8 mouse cellular contexts compared by ENCODE assay signal in genomic region chr7:19403731-19404296, GRCm38 (mm10). TPM values are rescaled to one million over a fixed set of nuclear protein-coding genes. Genes with fewer than 3 reads are reported as not detected.
DNase-seq lines count a peak whose midpoint lies in the region; ATAC-seq and TF ChIP-seq lines count a peak whose summit lies in the region.

Gene Klc3 (minus strand): TSS chr7:19404104.

- peak; percentile 70 to 78 for DNase-seq in urinary bladder, adult 18-20 months (ENCODE audit: low spot score in 2 of 2)
- DNase-seq in urinary bladder, postnatal 10 days (ENCODE audit: low spot score) = no peak
- peak; percentile 86 for DNase-seq in kidney, adult 11 months
- peak; percentile 81 for DNase-seq in lung, embryonic 14.5 days
- peak; percentile 69 for DNase-seq in urinary bladder, adult 2 months (ENCODE audit: low spot score)
- DNase-seq in gastrocnemius, postnatal 25 days = no peak

- peak within 1 kb of the TSS; percentile 55 for H3K4me3 ChIP-seq in forebrain, embryonic 12.5 days (replicated peaks)
- peak within 1 kb of the TSS; percentile 59 for H3K4me3 ChIP-seq in lung, embryonic 14.5 days (ENCODE audit: low read depth, low read length)
- H3K4me3 ChIP-seq in olfactory bulb, adult 2 months (ENCODE audit: insufficient read depth, low read depth, low read length) = peak within 1 kb of the TSS; percentile 25

- TF ChIP-seq CTCF in lung, embryonic 14.5 days (IDR thresholded peaks at IDR 0.05; ENCODE audit: low read depth) = no peak
- TF ChIP-seq CTCF in olfactory bulb, adult 2 months (IDR thresholded peaks at IDR 0.05; ENCODE audit: insufficient read depth, low read depth, low read length) = no peak

- H3K9me3 ChIP-seq in forebrain, embryonic 12.5 days = peaks cover 4% of the 10 kb centered on the region; the same call in 1 of the 2 replicates
- H3K9me3 ChIP-seq in lung, embryonic 14.5 days (ENCODE audit: low read depth, low read length) = peaks cover 4% of the 10 kb centered on the region; the same call in 1 of the 2 replicates

- no peak within 1 kb of the TSS for H3K27ac ChIP-seq in forebrain, embryonic 12.5 days
- H3K27ac ChIP-seq in lung, embryonic 14.5 days (ENCODE audit: low read depth) = no peak within 1 kb of the TSS
- H3K27ac ChIP-seq in olfactory bulb, adult 2 months (ENCODE audit: insufficient read depth, low read depth, low read length) = no peak within 1 kb of the TSS

- ATAC-seq in forebrain, embryonic 12.5 days (ENCODE audit: low FRiP score) = peak; percentile 39
- peak; percentile 54 for ATAC-seq in lung, embryonic 14.5 days (ENCODE audit: insufficient read depth)

- H3K9ac ChIP-seq in forebrain, embryonic 12.5 days = peak within 1 kb of the TSS; percentile 53
- H3K9ac ChIP-seq in lung, embryonic 14.5 days = peak within 1 kb of the TSS; percentile 49

- TF ChIP-seq POLR2A in olfactory bulb, adult 2 months (IDR thresholded peaks at IDR 0.05; ENCODE audit: insufficient read depth, low read depth, low read length) = no peak

- peaks cover 25% of the 10 kb centered on the region for H3K4me1 ChIP-seq in forebrain, embryonic 12.5 days
- no peaks in the 10 kb centered on the region for H3K4me1 ChIP-seq in lung, embryonic 14.5 days (ENCODE audit: insufficient read depth)
- peaks cover 12% of the 10 kb centered on the region for H3K4me1 ChIP-seq in olfactory bulb, adult 2 months (ENCODE audit: control insufficient read depth, insufficient read depth, low read length)

- under 1% methylated on average over 62 of the region's 62 CpGs for WGBS in forebrain, embryonic 12.5 days
- WGBS in lung, embryonic 14.5 days = under 1% methylated on average over 62 of the region's 62 CpGs
- WGBS in olfactory bulb, adult 2 months = 2% methylated on average over 62 of the region's 62 CpGs

- H3K27me3 ChIP-seq in forebrain, embryonic 12.5 days = peaks cover 81% of the 10 kb centered on the region
- H3K27me3 ChIP-seq in lung, embryonic 14.5 days (ENCODE audit: insufficient read depth, low read length) = peaks cover 38% of the 10 kb centered on the region

- H3K36me3 ChIP-seq in forebrain, embryonic 12.5 days (replicated peaks) = no peaks in the 10 kb centered on the region
- no peaks in the 10 kb centered on the region for H3K36me3 ChIP-seq in lung, embryonic 14.5 days (ENCODE audit: insufficient read depth)

- peak within 1 kb of the TSS; percentile 89 for H3K4me2 ChIP-seq in forebrain, embryonic 12.5 days
- H3K4me2 ChIP-seq in lung, embryonic 14.5 days = peak within 1 kb of the TSS; percentile 96

RNA-seq across cellular contexts. Expression of gene Klc3, which starts in this region (rescaled TPM):
- polyA plus RNA-seq in forebrain, embryonic 12.5 days (2016; fragmentation: Nextera tagmentation; extraction: Ambion mirVana) = 2.8 and 5.4 TPM in 2 replicates
- 6.5 and 7.5 TPM in 2 replicates for polyA plus RNA-seq in lung, embryonic 14.5 days (2014; fragmentation: Nextera tagmentation; extraction: Ambion mirVana)
- polyA plus RNA-seq in olfactory bulb, adult 2 months (2012; ENCODE audit: insufficient read depth, insufficient read length, low replicate concordance, missing spikeins) = not detected in 2 replicates
- polyA plus RNA-seq in urinary bladder, adult 2 months (2012; rRNA removed) = 6.5 and 7.9 TPM in 2 replicates
- under 1 TPM in 1 of 2 experiments, not detected in 1; 0.43 TPM for total RNA-seq in gastrocnemius, postnatal 25 days (2021)

Comparison
In these comparisons a context has a peak if more than half of its experiments do, and no peak if none do; other contexts are left out.
1. DNase-seq: peak in urinary bladder, adult 18-20 months (2 of 2), kidney, adult 11 months (single experiment), lung, embryonic 14.5 days (single experiment) and urinary bladder, adult 2 months (single experiment); none in urinary bladder, postnatal 10 days (single experiment) and gastrocnemius, postnatal 25 days (single experiment).
2. Peak in every context shown above with its lines, with median percentiles within 50 percentile points of each other: H3K4me3 ChIP-seq.